Mouse (Mus musculus) G1E (cell line): Measurements from ENCODE around the gene Tiparp. TPM values are rescaled to one million over a fixed set of nuclear protein-coding genes. Genes with fewer than 3 reads are reported as not detected.

ENCODE experiments used
- ATAC-seq: 2 replicates; pipeline ENCODE4 v1.8.0; 2016; ENCODE audit warnings: mild to moderate bottlenecking; ENCODE audit not compliant: insufficient number of reproducible peaks, poor library complexity, low FRiP score, severe bottlenecking; ENCODE audit errors: extremely low read depth
- DNase-seq: peaks from one replicate; pipeline ENCODE4 v3.0.0; 2012; ENCODE audit warnings: low spot score
- H3K27me3 ChIP-seq: 2 replicates; pipeline ENCODE4 v1.6.1; 2012; ENCODE audit warnings: mild to moderate bottlenecking, low read length, inconsistent platforms; ENCODE audit not compliant: insufficient read depth
- H3K36me3 ChIP-seq: replicated peaks from 2 replicates; pipeline ENCODE3; 2012; ENCODE audit warnings: mild to moderate bottlenecking, inconsistent platforms
- H3K4me1 ChIP-seq: 2 replicates; pipeline ENCODE4 v1.6.1; 2012; ENCODE audit warnings: low read depth, low read length, inconsistent platforms, mixed read lengths; ENCODE audit not compliant: insufficient read depth
- H3K4me3 ChIP-seq: 2 replicates; pipeline ENCODE4 v1.5.1; 2012; ENCODE audit warnings: low read depth, mild to moderate bottlenecking, inconsistent platforms, low read length, moderate library complexity, mixed read lengths
- H3K9me3 ChIP-seq: replicated peaks from 2 replicates; pipeline ENCODE4 v1.6.1; 2012; ENCODE audit warnings: inconsistent platforms
- CTCF ChIP-seq: IDR thresholded peaks from 2 replicates; pipeline ENCODE4 v1.5.1; 2012; ENCODE audit warnings: low read depth, low read length, inconsistent platforms, mixed read lengths
- GATA1 ChIP-seq: IDR thresholded peaks from 2 replicates; pipeline ENCODE4 v1.6.1; 2012; ENCODE audit warnings: borderline replicate concordance, low read length, inconsistent platforms, mixed read lengths
- GATA2 ChIP-seq: IDR thresholded peaks from 2 replicates; pipeline ENCODE4 v1.6.1; 2012; ENCODE audit warnings: low read depth, low read length, inconsistent platforms, borderline replicate concordance
- POLR2AphosphoS5 ChIP-seq: IDR thresholded peaks from 2 replicates; pipeline ENCODE4 v1.6.1; 2012; ENCODE audit warnings: low read depth, low read length, inconsistent platforms; ENCODE audit not compliant: insufficient replicate concordance
- TAL1 ChIP-seq: conservative IDR thresholded peaks from 2 replicates; pipeline ENCODE4 v1.6.1; 2012; ENCODE audit warnings: low read depth, low read length, inconsistent platforms, mixed read lengths
- polyA plus RNA-seq: library from polyadenylated mRNA; stranded (reverse); fragments of >175 nt; gene quantifications from 2 replicates; pipeline ENCODE4 v1.2.3, GENCODE M21; 2012
- total RNA-seq, 2 experiments: library from RNA; stranded (forward) in 1 of 2; stranded (reverse) in 1 of 2; fragments of 200-1000 nt in 1 of 2; fragments of >200 nt in 1 of 2; fragmentation: Nextera tagmentation in 1 of 2; gene quantifications; 2 replicates each; pipeline ENCODE4 v1.2.3; 2014 to 2017

Gene Tiparp
- total and polyA plus RNA-seq, 3 experiments: 0.98 to 22.6 (median 19.3) TPM

DNA sequence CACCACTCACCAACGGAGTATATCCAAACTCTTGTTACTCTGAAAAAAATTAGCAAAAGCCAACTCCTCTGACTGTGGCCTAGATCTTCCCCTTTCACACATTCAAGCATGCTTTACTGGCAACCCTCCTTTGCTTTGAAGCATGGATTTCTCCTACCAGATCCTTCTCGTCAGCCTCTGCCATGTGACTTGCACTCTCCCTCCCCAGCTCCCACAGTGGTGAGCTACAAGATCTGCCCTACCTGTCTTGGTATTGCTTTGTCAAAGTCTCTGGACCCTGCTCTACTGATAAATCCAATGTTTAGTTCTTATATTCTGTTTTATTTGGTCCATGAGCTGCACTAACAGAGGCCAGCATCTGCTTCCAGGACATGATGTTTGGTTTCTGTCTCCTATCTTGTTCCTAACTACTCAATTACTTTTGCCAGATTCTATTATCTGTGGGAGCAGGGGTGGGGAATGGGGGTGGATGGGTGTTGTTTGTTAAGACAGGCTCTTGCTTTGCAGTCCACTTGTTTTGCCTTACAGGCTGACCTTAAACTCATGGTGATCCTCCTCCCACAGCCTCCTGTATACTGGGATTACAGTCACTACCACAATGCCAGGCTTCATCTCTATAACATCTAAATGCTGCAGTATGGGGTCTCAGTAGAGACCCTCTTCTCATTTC, 40.7 kb upstream of the Tiparp start:
- DNase-seq: no peak

DNA sequence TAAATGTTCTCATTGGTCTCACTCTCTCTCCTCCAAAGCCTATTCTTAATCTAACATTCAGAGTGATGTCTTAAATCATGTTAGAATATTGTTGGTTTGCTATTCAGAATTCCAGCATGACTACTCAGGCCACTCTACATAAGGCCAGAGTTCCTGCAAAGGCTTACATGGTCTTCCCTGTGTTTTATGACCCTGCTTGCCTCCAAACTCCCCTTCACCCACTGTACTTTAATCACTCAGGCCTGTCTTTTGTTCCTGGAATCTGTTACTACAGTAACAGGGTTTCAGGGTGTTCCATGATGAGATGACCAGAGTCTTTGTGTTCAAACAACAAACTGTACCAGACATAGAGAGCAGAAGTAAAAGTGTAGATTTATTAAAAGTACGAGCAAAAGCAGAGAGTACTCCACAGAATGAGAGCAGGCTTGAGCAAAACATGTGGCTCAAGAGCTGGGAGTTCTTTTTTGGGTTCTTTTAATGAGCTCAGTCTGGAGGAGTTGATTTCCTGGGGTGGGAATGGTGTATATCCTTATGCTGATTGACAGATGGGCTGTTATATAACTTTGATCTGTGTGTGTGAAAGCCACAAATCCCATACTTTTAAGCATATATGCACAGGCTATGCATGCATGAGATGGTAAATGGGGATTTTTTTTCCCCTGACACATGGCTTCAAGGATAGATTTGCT, 39.5 kb upstream of the Tiparp start:
- H3K4me1 ChIP-seq: no peaks in the 10 kb centered on the region
- H3K27me3 ChIP-seq: no peaks in the 10 kb centered on the region
- TF ChIP-seq GATA2: no peak
- no peak for TF ChIP-seq GATA1
- TF ChIP-seq TAL1: no peak
- TF ChIP-seq CTCF: no peak
- no peak for TF ChIP-seq POLR2AphosphoS5
- no peak overlapping the region for H3K4me3 ChIP-seq
- H3K36me3 ChIP-seq: no peaks in the 10 kb centered on the region
- DNase-seq (no peak), ATAC-seq (no peak)
- H3K9me3 ChIP-seq: no peaks in the 10 kb centered on the region

More for the DNA sequence above, 40.7 kb upstream of the Tiparp start:
- TF ChIP-seq GATA2: no peak
- no peak for TF ChIP-seq GATA1
- no peak for TF ChIP-seq CTCF
- no peak for TF ChIP-seq POLR2AphosphoS5
- TF ChIP-seq TAL1: no peak
- no peak overlapping the region for H3K4me3 ChIP-seq
- H3K4me1 ChIP-seq: no peaks in the 10 kb centered on the region
- no peak for ATAC-seq
- no peaks in the 10 kb centered on the region for H3K36me3 ChIP-seq
- H3K9me3 ChIP-seq: no peaks in the 10 kb centered on the region
- no peaks in the 10 kb centered on the region for H3K27me3 ChIP-seq

- Histone ChIP-seq H3K4me1 (no peaks in the 10 kb centered on the region), H3K9me3 (no peaks in the 10 kb centered on the region), H3K36me3 (no peaks in the 10 kb centered on the region), H3K27me3 (no peaks in the 10 kb centered on the region), H3K4me3 (no peak overlapping the region)
- ATAC-seq (no peak), DNase-seq (no peak)
- TF ChIP-seq GATA2 (no peak), TAL1 (no peak), GATA1 (no peak)
These were observed 38.6 kb upstream of the Tiparp start for GRCm38 (mm10) chr3:65489601-65490000.

DNA sequence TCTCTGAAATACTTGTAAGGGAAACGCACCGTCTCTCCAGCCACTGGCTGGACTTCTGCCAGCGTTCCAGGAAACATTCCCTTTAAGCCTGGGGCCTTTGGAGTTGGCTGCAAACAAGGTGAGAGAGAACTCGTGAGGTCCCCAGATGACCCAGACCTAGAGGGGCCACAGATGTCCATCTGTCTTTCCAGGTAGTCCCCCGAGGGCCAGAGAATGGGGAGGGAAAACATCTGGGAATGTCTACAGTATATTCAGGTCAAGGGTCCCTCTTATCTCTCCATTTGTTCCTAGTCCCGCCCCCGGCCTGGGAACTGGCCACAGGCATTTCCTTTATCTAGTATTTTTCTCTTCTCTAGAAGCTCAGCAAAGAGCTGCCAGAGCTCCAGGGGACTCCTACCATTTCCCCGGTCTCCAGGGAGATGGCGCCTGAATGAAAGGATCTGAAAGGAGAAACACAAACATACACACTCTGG, 33.9 kb upstream of the Tiparp start:
- DNase-seq: no peak
- Histone ChIP-seq H3K9me3 (no peaks in the 10 kb centered on the region), H3K27me3 (peaks cover 6% of the 10 kb centered on the region), H3K36me3 (no peaks in the 10 kb centered on the region), H3K4me1 (no peaks in the 10 kb centered on the region), H3K4me3 (no peak overlapping the region)
- TF ChIP-seq GATA2 (no peak), POLR2AphosphoS5 (no peak), GATA1 (no peak), TAL1 (no peak), CTCF (no peak)
- no peak for ATAC-seq

DNA sequence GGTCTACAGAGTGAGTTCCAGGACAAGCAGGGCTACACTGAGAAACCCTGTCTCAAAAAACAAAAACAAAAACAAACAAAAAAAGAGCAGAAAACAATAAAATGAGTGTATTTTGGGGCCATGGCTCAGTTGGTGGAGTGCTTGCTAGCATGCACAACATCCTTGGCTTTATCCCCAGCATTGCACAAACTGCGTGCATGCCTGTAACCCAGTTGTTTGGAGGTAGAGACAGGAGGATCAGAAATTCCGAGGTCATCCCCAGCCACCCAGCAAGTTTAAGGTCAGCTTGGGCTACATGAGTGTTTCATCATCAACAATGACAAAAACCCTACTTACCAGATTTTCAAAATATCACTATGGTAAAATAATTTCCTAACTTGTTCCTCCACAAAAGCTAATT, 20.4 kb upstream of the Tiparp start:
- H3K4me1 ChIP-seq: no peaks in the 10 kb centered on the region
- no peak overlapping the region for H3K4me3 ChIP-seq
- DNase-seq (no peak), ATAC-seq (no peak)
- no peaks in the 10 kb centered on the region for H3K36me3 ChIP-seq
- H3K27me3 ChIP-seq: peaks cover 15% of the 10 kb centered on the region
- H3K9me3 ChIP-seq: no peaks in the 10 kb centered on the region
- TF ChIP-seq TAL1: no peak
- no peak for TF ChIP-seq CTCF
- TF ChIP-seq GATA1: no peak
- TF ChIP-seq GATA2: no peak
- TF ChIP-seq POLR2AphosphoS5: no peak

DNA sequence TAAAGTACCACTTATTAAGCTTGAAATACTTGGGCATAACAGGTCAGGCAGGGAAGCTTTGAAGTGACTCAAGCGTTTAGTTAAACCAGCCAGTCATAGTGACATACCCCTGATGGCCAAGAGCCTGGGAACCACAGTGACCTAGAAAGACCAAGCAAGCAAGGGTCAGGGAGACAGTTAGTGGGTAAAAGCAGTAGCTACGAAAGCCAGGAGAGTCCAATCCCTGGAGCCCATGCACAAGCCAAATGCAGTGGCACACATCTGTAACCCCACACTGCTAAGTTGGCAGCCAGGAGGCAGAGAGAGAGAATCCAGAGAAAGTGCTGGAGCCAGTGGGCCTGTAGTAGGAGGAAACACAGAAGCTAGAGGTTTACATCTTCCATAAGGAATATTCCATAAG, 17.6 kb upstream of the Tiparp start:
- H3K27me3 ChIP-seq: peaks cover 19% of the 10 kb centered on the region
- no peaks in the 10 kb centered on the region for H3K36me3 ChIP-seq
- ATAC-seq (no peak), DNase-seq (no peak)
- no peaks in the 10 kb centered on the region for H3K4me1 ChIP-seq
- TF ChIP-seq GATA2: no peak
- no peak overlapping the region for H3K4me3 ChIP-seq
- H3K9me3 ChIP-seq: no peaks in the 10 kb centered on the region

GRCm38 (mm10) chr3:65515751-65516150, 12.5 kb upstream of the Tiparp start:
- no peaks in the 10 kb centered on the region for H3K9me3 ChIP-seq
- no peak for ATAC-seq
- peaks cover 21% of the 10 kb centered on the region for H3K27me3 ChIP-seq
- H3K4me3 ChIP-seq: no peak overlapping the region
- TF ChIP-seq GATA2: no peak
- no peak for TF ChIP-seq GATA1
- no peak for TF ChIP-seq CTCF
- no peak for TF ChIP-seq POLR2AphosphoS5
- TF ChIP-seq TAL1: no peak
- H3K36me3 ChIP-seq: no peaks in the 10 kb centered on the region
- no peak for DNase-seq
- H3K4me1 ChIP-seq: no peaks in the 10 kb centered on the region
